ENCODE assay signal across 12 mouse cellular contexts in genomic region chr11:45767081-45767480, GRCm38 (mm10).
DNase-seq lines count a peak whose midpoint lies in the region; ATAC-seq lines count a peak whose summit lies in the region.
"Had no signal": no experiment of that assay in that cellular context is flagged by ENCODE, and none has a peak within 500 bp of the region (broad histone marks: within the 10 kb centered on the region; RNA-seq: fewer than 3 reads in every experiment).

No protein-coding gene starts in this region.

- H3K4me1 ChIP-seq in midbrain, embryonic 14.5 days (ENCODE audit: control insufficient read depth, insufficient read depth, low read length), result no peaks in the 10 kb centered on the region
- H3K4me1 ChIP-seq in midbrain, embryonic 15.5 days, result no peaks in the 10 kb centered on the region
- peaks cover 6% of the 10 kb centered on the region for H3K4me1 ChIP-seq in hindbrain, embryonic 16.5 days (ENCODE audit: control insufficient read depth, insufficient read depth, low read depth, low read length)
- H3K4me1 ChIP-seq: stomach, embryonic 15.5 days had no signal

- no peaks in the 10 kb centered on the region for H3K36me3 ChIP-seq in midbrain, embryonic 14.5 days (ENCODE audit: control insufficient read depth, insufficient read depth, low read length)
- H3K36me3 ChIP-seq in midbrain, embryonic 15.5 days (replicated peaks), result no peaks in the 10 kb centered on the region
- no peaks in the 10 kb centered on the region for H3K36me3 ChIP-seq in hindbrain, embryonic 16.5 days (ENCODE audit: control insufficient read depth, insufficient read depth, low read length)
- H3K36me3 ChIP-seq: heart, embryonic 15.5 days; stomach, embryonic 15.5 days had no signal

- H3K27me3 ChIP-seq in midbrain, embryonic 14.5 days (ENCODE audit: control insufficient read depth, insufficient read depth, low read length), result no peaks in the 10 kb centered on the region
- H3K27me3 ChIP-seq in midbrain, embryonic 15.5 days (replicated peaks), result no peaks in the 10 kb centered on the region
- H3K27me3 ChIP-seq in hindbrain, embryonic 16.5 days (replicated peaks; ENCODE audit: control insufficient read depth, insufficient read depth, low read length), result no peaks in the 10 kb centered on the region
- H3K27me3 ChIP-seq: heart, embryonic 15.5 days; stomach, embryonic 15.5 days had no signal

- 56% methylated on average over 4 of the region's 4 CpGs for WGBS in midbrain, embryonic 14.5 days
- 58% methylated on average over 4 of the region's 4 CpGs for WGBS in midbrain, embryonic 15.5 days
- 40% methylated on average over 4 of the region's 4 CpGs for WGBS in hindbrain, embryonic 16.5 days

- no peak overlapping the region for H3K4me3 ChIP-seq in midbrain, embryonic 14.5 days (replicated peaks; ENCODE audit: low read depth, low read length)
- H3K4me3 ChIP-seq in midbrain, embryonic 15.5 days, result no peak overlapping the region
- H3K4me3 ChIP-seq in hindbrain, embryonic 16.5 days (ENCODE audit: low read length), result no peak overlapping the region
- H3K4me3 ChIP-seq: heart, embryonic 15.5 days; stomach, embryonic 15.5 days had no signal

- H3K9ac ChIP-seq in midbrain, embryonic 14.5 days (replicated peaks; ENCODE audit: low read length), result no peak overlapping the region
- no peak overlapping the region for H3K9ac ChIP-seq in midbrain, embryonic 15.5 days
- H3K9ac ChIP-seq in hindbrain, embryonic 16.5 days (ENCODE audit: low read depth, low read length), result no peak overlapping the region
- H3K9ac ChIP-seq: heart, embryonic 15.5 days; liver, embryonic 14.5 days; stomach, embryonic 15.5 days had no signal

- no peak overlapping the region for H3K27ac ChIP-seq in midbrain, embryonic 14.5 days (replicated peaks; ENCODE audit: low read depth, low read length)
- H3K27ac ChIP-seq in midbrain, embryonic 15.5 days, result no peak overlapping the region
- no peak overlapping the region; the same call in 1 of the 2 replicates for H3K27ac ChIP-seq in hindbrain, embryonic 16.5 days (ENCODE audit: low read depth, low read length)
- H3K27ac ChIP-seq: heart, embryonic 15.5 days; liver, embryonic 14.5 days; stomach, embryonic 15.5 days had no signal

- no peak overlapping the region for H3K4me2 ChIP-seq in midbrain, embryonic 14.5 days (ENCODE audit: low read length)
- H3K4me2 ChIP-seq in midbrain, embryonic 15.5 days, result no peak overlapping the region
- H3K4me2 ChIP-seq in hindbrain, embryonic 16.5 days (ENCODE audit: low read length), result no peak overlapping the region
- H3K4me2 ChIP-seq: heart, embryonic 15.5 days; stomach, embryonic 15.5 days had no signal

- H3K9me3 ChIP-seq in midbrain, embryonic 14.5 days (ENCODE audit: control insufficient read depth, low read length), result no peaks in the 10 kb centered on the region
- H3K9me3 ChIP-seq in midbrain, embryonic 15.5 days, result no peaks in the 10 kb centered on the region
- no peaks in the 10 kb centered on the region for H3K9me3 ChIP-seq in hindbrain, embryonic 16.5 days (ENCODE audit: control insufficient read depth, low read length)
- H3K9me3 ChIP-seq: heart, embryonic 15.5 days; stomach, embryonic 15.5 days had no signal

- peak; percentile 27; the same call in 1 of the 2 replicates for ATAC-seq in midbrain, embryonic 14.5 days (ENCODE audit: low FRiP score, low TSS enrichment)
- ATAC-seq in midbrain, embryonic 15.5 days (replicated peaks), result no peak
- ATAC-seq in hindbrain, embryonic 16.5 days, result peak; percentile 78

- peak; percentile 24 to 54 for DNase-seq in adrenal gland, adult (ENCODE audit: inconsistent age in 2 of 2, low spot score in 1 of 2)
- no peak for DNase-seq in adrenal gland, adult 18-20 months (ENCODE audit: low spot score in 2 of 2)
- peak; percentile 27 for DNase-seq in heart, postnatal 10 days
- DNase-seq in heart, postnatal 14 days, result no peak
- peak; percentile 55 for DNase-seq in midbrain, embryonic 14.5 days
- DNase-seq in urinary bladder, postnatal 36 days (ENCODE audit: low spot score in 2 of 2), result no peak
- DNase-seq: gastrocnemius, postnatal 36 days had no signal

- intact Hi-C loops in heart, postnatal 10 days (cut with DNase I), result no loop called here
- intact Hi-C loops in heart, postnatal 14 days (cut with DNase I), result no loop called here

Comparison
In these comparisons a context has a peak if more than half of its experiments do, and no peak if none do; other contexts are left out.
1. DNase-seq: peak in adrenal gland, adult (2 of 2), heart, postnatal 10 days (2 of 2) and midbrain, embryonic 14.5 days (single experiment); none in adrenal gland, adult 18-20 months (0 of 2), heart, postnatal 14 days (0 of 2) and urinary bladder, postnatal 36 days (0 of 2).